Mouse (Mus musculus) embryonic facial prominence, embryonic 13.5 days (tissue): ENCODE measurements around the gene Gm28308. TPM values are rescaled to one million over a fixed set of nuclear protein-coding genes. Genes with fewer than 3 reads are reported as not detected.
A peak's percentile ranks its signal among the peaks of the same experiment; 100 is the strongest.

ENCODE experiments used
- ATAC-seq: fragments of 200-750 bp; cut with Nextera tagmentation; 2 replicates; pipeline ENCODE4 v1.8.0; 2017; ENCODE audit warnings: low read depth; ENCODE audit not compliant: insufficient number of reproducible peaks, insufficient read depth, low FRiP score, low TSS enrichment
- H3K27ac ChIP-seq: fragments of 300-500 bp; sonication (generic); 2 replicates; pipeline ENCODE4 v1.5.1; 2015; ENCODE audit warnings: moderate library complexity, mild to moderate bottlenecking, inconsistent platforms
- H3K27me3 ChIP-seq: fragments of 300-500 bp; sonication (generic); 2 replicates; pipeline ENCODE4 v1.6.1; 2015; ENCODE audit warnings: mild to moderate bottlenecking, inconsistent platforms
- H3K36me3 ChIP-seq: fragments of 300-500 bp; sonication (generic); 2 replicates; pipeline ENCODE4 v1.6.1; 2015; ENCODE audit warnings: mild to moderate bottlenecking, inconsistent platforms
- H3K4me1 ChIP-seq: fragments of 300-500 bp; sonication (generic); 2 replicates; pipeline ENCODE4 v1.6.1; 2015; ENCODE audit warnings: inconsistent platforms
- H3K4me2 ChIP-seq: fragments of 300-500 bp; sonication (generic); 2 replicates; pipeline ENCODE4 v1.6.1; 2015; ENCODE audit warnings: moderate library complexity, mild to moderate bottlenecking, inconsistent platforms
- H3K4me3 ChIP-seq: fragments of 300-500 bp; sonication (generic); 2 replicates; pipeline ENCODE4 v1.5.1; 2015; ENCODE audit warnings: mild to moderate bottlenecking, inconsistent platforms
- H3K9ac ChIP-seq: fragments of 300-500 bp; sonication (generic); 2 replicates; pipeline ENCODE4 v1.6.1; 2015; ENCODE audit warnings: mild to moderate bottlenecking, inconsistent platforms
- H3K9me3 ChIP-seq: fragments of 300-500 bp; sonication (generic); 2 replicates; pipeline ENCODE4 v1.6.1; 2016; ENCODE audit warnings: inconsistent platforms
- WGBS: fragments of 180-500 bp; shearing (Covaris S2); methylation state at CpG from one replicate; pipeline ENCODE4 v1.1.7; 2015; ENCODE audit warnings: mixed read lengths; 5-methylcytosine and 5-hydroxymethylcytosine counted together
- microRNA counts: library from miRNA; unstranded; fragments of <30 nt; microRNA quantifications from one replicate; lab custom pipeline; 2016
- microRNA-seq: library from miRNA; unstranded; fragments of <30 nt; microRNA quantifications from one replicate; pipeline ENCODE4, GENCODE M21; 2016
- polyA plus RNA-seq: library from polyadenylated mRNA; unstranded; fragments of >200 nt; fragmentation: Nextera tagmentation; extraction: Ambion mirVana; gene quantifications from 2 replicates; pipeline ENCODE4 v1.2.1, GENCODE M21; 2015

Gm28308 gene
- polyA plus RNA-seq, 1 experiment from 2014 or later: not detected

GRCm38 (mm10) chr6:52139115-52139514, 74.0 kb downstream of the Gm28308 start:
- 84% methylated on average over 5 of the region's 5 CpGs for WGBS
- no peak overlapping the region for H3K9ac ChIP-seq
- no peak for ATAC-seq
- H3K4me2 ChIP-seq: no peak overlapping the region
- no peak overlapping the region for H3K27ac ChIP-seq
- H3K4me3 ChIP-seq: no peak overlapping the region
- no peaks in the 10 kb centered on the region for H3K9me3 ChIP-seq
- 0 out of 2 replicates have a peak, but pooled peaks cover 8% of the 10 kb centered on the region for H3K27me3 ChIP-seq
- no peaks in the 10 kb centered on the region for H3K36me3 ChIP-seq
- H3K4me1 ChIP-seq: no peaks in the 10 kb centered on the region

- no peak overlapping the region for H3K9ac ChIP-seq
- no peak for ATAC-seq
- H3K27me3 ChIP-seq: 0 out of 2 replicates have a peak, but pooled peaks cover 6% of the 10 kb centered on the region
- 65% methylated on average over 10 of the region's 10 CpGs for WGBS
- H3K27ac ChIP-seq: no peak overlapping the region
- no peaks in the 10 kb centered on the region for H3K36me3 ChIP-seq
- H3K4me1 ChIP-seq: no peaks in the 10 kb centered on the region
- H3K9me3 ChIP-seq: no peaks in the 10 kb centered on the region
- no peak overlapping the region for H3K4me3 ChIP-seq
- H3K4me2 ChIP-seq: no peak overlapping the region
Measured at GRCm38 (mm10) chr6:52138576-52138975, 74.6 kb downstream of the Gm28308 start.

- no peak overlapping the region for H3K9ac ChIP-seq
- H3K9me3 ChIP-seq: no peaks in the 10 kb centered on the region
- no peak for ATAC-seq
- 70% methylated on average over 9 of the region's 9 CpGs for WGBS
- H3K4me1 ChIP-seq: no peaks in the 10 kb centered on the region
- H3K36me3 ChIP-seq: no peaks in the 10 kb centered on the region
- no peak overlapping the region for H3K27ac ChIP-seq
- H3K4me2 ChIP-seq: no peak overlapping the region
- no peak overlapping the region for H3K4me3 ChIP-seq
- 0 out of 2 replicates have a peak, but pooled peaks cover under 1% of the 10 kb centered on the region for H3K27me3 ChIP-seq
Measured at GRCm38 (mm10) chr6:52137841-52138535, 75.2 kb downstream of the Gm28308 start.

GRCm38 (mm10) chr6:52123673-52124072, 89.5 kb downstream of the Gm28308 start:
- Histone ChIP-seq H3K27ac (no peak overlapping the region), H3K4me1 (peaks cover 3% of the 10 kb centered on the region; the same call in 1 of the 2 replicates), H3K27me3 (peaks cover 12% of the 10 kb centered on the region; the same call in 1 of the 2 replicates), H3K36me3 (no peaks in the 10 kb centered on the region), H3K9ac (no peak overlapping the region), H3K4me3 (no peak overlapping the region), H3K9me3 (no peaks in the 10 kb centered on the region), H3K4me2 (no peak overlapping the region)
- no peak for ATAC-seq
- 68% methylated on average over 4 of the region's 4 CpGs for WGBS

- Histone ChIP-seq H3K4me2 (no peak overlapping the region), H3K27ac (no peak overlapping the region), H3K4me3 (no peak overlapping the region), H3K27me3 (peaks cover 17% of the 10 kb centered on the region), H3K9ac (no peak overlapping the region), H3K4me1 (peaks cover 11% of the 10 kb centered on the region), H3K36me3 (no peaks in the 10 kb centered on the region), H3K9me3 (no peaks in the 10 kb centered on the region)
- no peak for ATAC-seq
- 58% methylated on average over 3 of the region's 3 CpGs for WGBS
Measured at GRCm38 (mm10) chr6:52121173-52121572, 92.0 kb downstream of the Gm28308 start.

- Histone ChIP-seq H3K36me3 (no peaks in the 10 kb centered on the region), H3K4me3 (no peak overlapping the region), H3K9ac (no peak overlapping the region), H3K4me1 (peaks cover 21% of the 10 kb centered on the region), H3K27ac (no peak overlapping the region), H3K9me3 (no peaks in the 10 kb centered on the region), H3K4me2 (no peak overlapping the region), H3K27me3 (peaks cover 17% of the 10 kb centered on the region)
- ATAC-seq: no peak
- 37% methylated on average over 6 of the region's 6 CpGs for WGBS
Measured at GRCm38 (mm10) chr6:52118903-52119635, 94.1 kb downstream of the Gm28308 start.

GRCm38 (mm10) chr6:52115899-52116298, 97.2 kb downstream of the Gm28308 start:
- Histone ChIP-seq H3K4me2 (no peak overlapping the region), H3K9me3 (no peaks in the 10 kb centered on the region), H3K9ac (no peak overlapping the region), H3K4me1 (peaks cover 21% of the 10 kb centered on the region), H3K4me3 (no peak overlapping the region), H3K27me3 (peaks cover 10% of the 10 kb centered on the region), H3K27ac (no peak overlapping the region), H3K36me3 (no peaks in the 10 kb centered on the region)
- ATAC-seq: no peak
- WGBS: 11% methylated on average over 5 of the region's 5 CpGs

MicroRNAs within 50 kb of the gene (microRNA counts, 519-probe panel; counts per million panel counts)
- microRNA mmu-miR-196b (lab: Ali Mortazavi, UCI): 236 counts per million, percentile 44 among the panel's probes with 10 or more counts

Small RNA genes within 50 kb of the gene (microRNA-seq; reads per million reads assigned to microRNA genes)
- gene Mir196b: 51.0 reads per million, percentile 45 among the genes with 10 or more reads in this experiment

Other genes with a start within 250 kb of the Gm28308 start
- gene Skap2, start 200.8 kb downstream of the Gm28308 start, polyA plus RNA-seq: 10.1 and 10.6 TPM in 2 replicates
- gene Hoxa1, start 55.0 kb downstream of the Gm28308 start, polyA plus RNA-seq: 0.21 and 0.84 TPM in 2 replicates
- 0.19 and 1.6 TPM in 2 replicates for gene Hoxa2, start 48.5 kb downstream of the Gm28308 start, polyA plus RNA-seq
- gene 5730596B20Rik, start 35.8 kb downstream of the Gm28308 start, polyA plus RNA-seq: 0.08 TPM in 1 of 2 replicates, not detected in the other
- gene Hoxa4, start 21.6 kb downstream of the Gm28308 start, polyA plus RNA-seq: 0.46 TPM in 1 of 2 replicates, not detected in the other
- 0.18 and 4.8 TPM in 2 replicates for gene Hoxa5, start 8.8 kb downstream of the Gm28308 start, polyA plus RNA-seq
- gene Hoxa6, start 4.6 kb downstream of the Gm28308 start, polyA plus RNA-seq: 0.81 TPM in 1 of 2 replicates, not detected in the other
- gene Hoxa3, start within 50 bp of the Gm28308 start, polyA plus RNA-seq: 0.52 TPM in 1 of 2 replicates, not detected in the other
- not detected in 2 replicates for gene Hoxa7, start 8.5 kb upstream of the Gm28308 start, polyA plus RNA-seq
- gene Hoxa9, start 17.8 kb upstream of the Gm28308 start, polyA plus RNA-seq: not detected in 2 replicates
- 0.13 TPM in 1 of 2 replicates, not detected in the other for gene Hoxa10, start 27.5 kb upstream of the Gm28308 start, polyA plus RNA-seq
- not detected in 2 replicates for gene Hoxa11, start 32.5 kb upstream of the Gm28308 start, polyA plus RNA-seq
- not detected in 2 replicates for gene Hoxa13, start 47.5 kb upstream of the Gm28308 start, polyA plus RNA-seq
- not detected in 2 replicates for gene Evx1, start 100.2 kb upstream of the Gm28308 start, polyA plus RNA-seq